Mouse (Mus musculus) neural tube, embryonic 11.5 days (tissue): Measurements from ENCODE around the gene Pate4. TPM values are rescaled to one million over a fixed set of nuclear protein-coding genes. Genes with fewer than 3 reads are reported as not detected.
A peak's percentile ranks its signal among the peaks of the same experiment; 100 is the strongest.
"Not testable (repeated sequence)": the region's sequence is repeated elsewhere in the genome, so short reads cannot be mapped to it uniquely, and the experiment has no call there.

ENCODE experiments used
- ATAC-seq: fragments of 200-750 bp; cut with Nextera tagmentation; 2 replicates; pipeline ENCODE4 v1.8.0; 2017; ENCODE audit warnings: moderate number of reproducible peaks, mild to moderate bottlenecking, moderate TSS enrichment, moderate library complexity; ENCODE audit not compliant: insufficient read depth, low FRiP score, low TSS enrichment
- DNase-seq: peaks from one replicate; pipeline ENCODE4 v3.0.0-alpha.2; 2015; ENCODE audit warnings: low spot score
- H3K27ac ChIP-seq: fragments of 300-500 bp; sonication (generic); 2 replicates; pipeline ENCODE4 v1.5.1; 2014; ENCODE audit warnings: low read depth, mild to moderate bottlenecking, low read length
- H3K27me3 ChIP-seq: fragments of 300-500 bp; sonication (generic); 2 replicates; pipeline ENCODE4 v1.6.1; 2014; ENCODE audit warnings: mild to moderate bottlenecking, low read length, mixed read lengths; ENCODE audit not compliant: control insufficient read depth, insufficient read depth
- H3K36me3 ChIP-seq: fragments of 300-500 bp; sonication (generic); 2 replicates; pipeline ENCODE4 v1.6.1; 2014; ENCODE audit warnings: mild to moderate bottlenecking, low read length, moderate library complexity, mixed read lengths; ENCODE audit not compliant: control insufficient read depth, insufficient read depth
- H3K4me1 ChIP-seq: fragments of 300-500 bp; sonication (generic); 2 replicates; pipeline ENCODE4 v1.6.1; 2014; ENCODE audit warnings: low read length, mixed read lengths; ENCODE audit not compliant: control insufficient read depth, insufficient read depth
- H3K4me2 ChIP-seq: fragments of 300-500 bp; sonication (generic); 2 replicates; pipeline ENCODE4 v1.6.1; 2014; ENCODE audit warnings: low read depth, mild to moderate bottlenecking, moderate library complexity
- H3K4me3 ChIP-seq: fragments of 300-500 bp; sonication (generic); 2 replicates; pipeline ENCODE4 v1.5.1; 2014; ENCODE audit warnings: low read depth, low read length
- H3K9ac ChIP-seq: fragments of 300-500 bp; sonication (generic); 2 replicates; pipeline ENCODE4 v1.6.1; 2014; ENCODE audit warnings: mild to moderate bottlenecking, low read length
- H3K9me3 ChIP-seq: fragments of 300-500 bp; sonication (generic); 2 replicates; pipeline ENCODE4 v1.6.1; 2016; ENCODE audit warnings: low read length; ENCODE audit not compliant: control insufficient read depth
- WGBS: fragments of 180-500 bp; shearing (Covaris S2); extraction: QIAGEN DNeasy Blood & Tissue Kit; methylation state at CpG from one replicate; pipeline ENCODE4 v1.1.7; 2014; 5-methylcytosine and 5-hydroxymethylcytosine counted together
- polyA plus RNA-seq: library from polyadenylated mRNA; unstranded; fragments of >200 nt; fragmentation: Nextera tagmentation; extraction: Ambion mirVana; gene quantifications from 2 replicates; pipeline ENCODE4 v1.2.1, GENCODE M21; 2014

The Pate4 gene
- not detected in 2 replicates for polyA plus RNA-seq

DNA sequence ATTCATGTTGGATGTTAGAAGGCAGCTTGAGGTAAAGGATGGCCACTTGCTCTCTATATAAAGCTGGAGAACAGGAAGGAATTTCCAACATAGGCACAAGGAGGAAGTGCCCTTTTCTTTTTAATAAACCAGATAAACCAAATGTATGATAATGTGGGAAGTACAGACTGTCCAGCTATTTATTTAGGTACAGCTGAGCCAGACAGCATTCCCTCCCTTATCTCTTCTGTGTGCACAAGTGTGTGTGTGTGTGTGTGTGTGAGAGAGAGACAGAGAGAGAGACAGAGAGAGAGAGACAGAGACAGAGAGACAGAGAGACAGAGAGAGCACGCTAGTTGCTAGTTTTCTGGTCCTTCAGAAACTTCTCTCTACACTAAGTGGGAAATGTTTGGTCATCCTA lies at the start of gene Pate4:
Gene Pate4, minus strand, starts transcription at position 101 of the 400 bp plus-strand sequence.
- Histone ChIP-seq H3K9me3 (no peaks in the 10 kb centered on the region), H3K4me3 (no peak within 1 kb of the TSS), H3K27me3 (no peaks in the 10 kb centered on the region), H3K27ac (no peak within 1 kb of the TSS), H3K9ac (no peak within 1 kb of the TSS), H3K36me3 (no peaks in the 10 kb centered on the region), H3K4me2 (no peak within 1 kb of the TSS), H3K4me1 (no peaks in the 10 kb centered on the region)
- no peak for DNase-seq
- 82% methylated on average over 1 of the region's 1 CpGs for WGBS
- no peak for ATAC-seq

DNA sequence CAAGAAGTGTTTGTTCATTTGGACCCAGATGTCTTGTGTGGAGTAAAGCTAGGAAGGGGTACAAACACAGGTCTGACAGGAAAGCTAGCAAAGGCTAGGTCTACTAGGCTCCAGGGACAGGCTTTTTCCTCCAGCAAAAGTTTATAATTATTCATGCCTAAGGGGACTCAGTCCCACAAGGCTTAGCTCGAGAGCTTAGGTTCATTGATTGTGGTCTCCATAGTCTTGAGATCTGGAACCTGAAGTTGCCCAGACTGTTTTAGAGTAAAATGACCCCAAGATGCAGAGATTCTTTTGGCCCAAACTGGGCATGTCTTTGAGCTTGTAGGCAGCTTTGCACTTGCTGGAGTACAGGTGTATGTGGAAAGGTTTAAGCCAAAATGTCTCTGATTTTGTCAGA lies 36.4 kb upstream of the Pate4 start, which contains the start of gene Pate3:
Gene Pate3, minus strand, starts transcription at position 101 of the 400 bp plus-strand sequence.
- no peak within 1 kb of the TSS for H3K4me2 ChIP-seq
- no peaks in the 10 kb centered on the region for H3K27me3 ChIP-seq
- H3K27ac ChIP-seq, result no peak within 1 kb of the TSS
- WGBS, result 73% methylated on average over 1 of the region's 1 CpGs
- no peaks in the 10 kb centered on the region for H3K9me3 ChIP-seq
- ATAC-seq (no peak), DNase-seq (no peak)
- no peaks in the 10 kb centered on the region for H3K4me1 ChIP-seq
- no peaks in the 10 kb centered on the region for H3K36me3 ChIP-seq
- H3K9ac ChIP-seq, result no peak within 1 kb of the TSS
- H3K4me3 ChIP-seq, result no peak within 1 kb of the TSS

DNA sequence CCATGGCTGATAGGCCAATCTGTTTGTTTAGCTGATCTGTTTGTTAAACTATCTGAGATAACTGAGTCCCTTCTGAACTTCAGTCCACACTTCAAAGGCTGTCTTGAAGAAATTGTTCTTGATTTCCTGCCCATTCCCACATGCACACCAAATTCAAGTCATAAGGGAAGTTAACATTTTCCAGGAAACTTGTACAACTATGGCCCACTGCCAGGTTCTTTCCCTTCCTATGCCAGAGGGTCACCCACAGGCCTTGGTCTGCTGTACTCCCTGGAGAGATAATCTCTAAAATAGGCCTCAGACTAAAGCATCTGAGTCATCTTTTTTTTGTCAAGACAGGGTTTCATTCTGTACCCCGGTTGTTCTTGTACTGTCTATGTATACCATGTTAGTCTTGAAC lies 21.2 kb upstream of the Pate4 start:
- no peak for DNase-seq
- Histone ChIP-seq H3K27me3 (no peaks in the 10 kb centered on the region), H3K9ac (no peak overlapping the region), H3K4me2 (no peak overlapping the region), H3K4me1 (no peaks in the 10 kb centered on the region), H3K4me3 (no peak overlapping the region), H3K27ac (no peak overlapping the region), H3K9me3 (no peaks in the 10 kb centered on the region), H3K36me3 (no peaks in the 10 kb centered on the region)
- no peak for ATAC-seq
- 73% methylated on average over 1 of the region's 1 CpGs for WGBS

DNA sequence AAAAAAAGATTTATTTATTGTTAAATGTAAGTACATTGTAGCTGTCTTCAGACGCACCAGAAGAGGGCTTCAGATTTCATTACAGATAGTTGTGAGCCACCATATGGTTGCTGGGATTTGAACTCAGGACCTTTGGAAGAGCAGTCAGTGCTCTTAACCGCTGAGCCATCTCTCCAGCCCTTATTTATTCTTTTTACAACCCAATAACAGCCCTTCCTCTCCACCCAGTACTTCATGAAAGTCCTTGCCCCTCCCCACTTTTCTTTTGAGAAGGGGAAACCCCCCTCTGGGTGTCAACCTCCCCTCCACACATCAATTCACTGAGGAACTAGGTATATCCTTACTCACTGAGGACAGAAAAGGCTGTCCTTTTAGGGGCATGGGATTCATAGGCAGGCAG lies 5.0 kb upstream of the Pate4 start:
- ATAC-seq, H3K27ac ChIP-seq: not testable (repeated sequence)
- WGBS, result 75% methylated on average over 2 of the region's 2 CpGs

DNA sequence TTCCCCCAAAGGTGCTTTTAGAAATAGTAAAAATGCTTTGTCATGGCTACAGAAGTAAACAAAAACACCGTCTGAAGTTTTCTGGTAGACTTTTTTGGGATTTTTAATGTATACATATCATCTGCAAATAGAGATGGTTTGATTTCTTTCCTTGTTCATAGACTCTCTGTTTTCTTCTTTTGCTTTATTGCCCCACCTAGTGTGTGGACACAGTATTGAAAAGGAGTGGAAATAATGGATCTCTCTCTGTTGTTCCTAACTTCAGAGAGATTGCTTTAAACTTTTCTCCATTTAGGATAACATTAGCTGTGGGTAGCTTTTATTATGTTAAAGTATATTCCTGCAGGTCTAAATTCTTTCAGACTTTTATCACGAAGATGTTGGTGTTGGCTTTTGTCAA lies 2.3 kb upstream of the Pate4 start:
- H3K27me3 ChIP-seq, result no peaks in the 10 kb centered on the region
- no peaks in the 10 kb centered on the region for H3K4me1 ChIP-seq
- ATAC-seq, result no peak
- no peak overlapping the region for H3K9ac ChIP-seq
- H3K36me3 ChIP-seq, result no peaks in the 10 kb centered on the region
- no peak overlapping the region for H3K4me3 ChIP-seq
- no peaks in the 10 kb centered on the region for H3K9me3 ChIP-seq
- H3K27ac ChIP-seq, result no peak overlapping the region
- 30% methylated on average over 2 of the region's 2 CpGs for WGBS
- no peak overlapping the region for H3K4me2 ChIP-seq
- DNase-seq, result no peak

More for the DNA sequence above, 5.0 kb upstream of the Pate4 start:
- DNase-seq, H3K4me2 ChIP-seq, H3K9me3 ChIP-seq, H3K4me1 ChIP-seq, H3K36me3 ChIP-seq, H3K9ac ChIP-seq, H3K27me3 ChIP-seq, H3K4me3 ChIP-seq: not testable (repeated sequence)

DNA sequence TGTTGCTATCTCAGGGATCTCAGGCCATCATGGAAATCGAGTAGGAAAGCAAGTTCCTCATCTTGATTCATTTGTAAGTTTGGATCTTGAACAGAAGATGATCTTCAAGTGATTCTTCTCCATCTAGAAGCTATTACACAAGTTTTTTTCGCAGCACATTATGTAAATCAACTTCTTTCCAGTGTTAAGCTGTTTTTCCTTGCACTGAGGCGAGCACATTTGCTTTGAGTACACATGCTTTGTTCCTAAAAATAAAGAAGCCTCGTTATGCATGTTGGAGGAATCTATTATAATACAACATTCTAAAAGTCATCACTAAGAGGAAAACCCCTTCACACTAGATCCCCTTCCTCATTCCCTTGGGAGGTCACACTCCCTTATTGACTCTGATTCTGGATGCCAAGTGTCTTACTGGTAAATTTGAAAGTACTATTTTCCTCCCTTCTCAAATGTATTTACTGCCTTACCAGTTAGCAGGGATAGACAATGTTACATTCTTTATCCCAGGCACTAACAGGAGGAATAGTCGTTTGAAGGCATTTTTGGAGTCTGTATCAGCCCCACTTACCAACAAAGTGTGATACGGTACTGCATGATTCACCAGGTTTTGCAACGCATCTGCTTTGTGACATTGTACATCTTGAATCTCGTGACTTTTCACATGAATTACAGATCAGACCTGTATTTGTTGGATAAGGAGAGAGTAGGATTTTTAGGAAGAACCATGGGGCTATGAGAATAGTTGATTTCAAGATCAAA lies 3.9 kb downstream of the Pate4 start:
- no peaks in the 10 kb centered on the region for H3K4me1 ChIP-seq
- no peaks in the 10 kb centered on the region for H3K27me3 ChIP-seq
- no peak overlapping the region for H3K4me2 ChIP-seq
- H3K27ac ChIP-seq, result no peak overlapping the region
- no peak overlapping the region for H3K9ac ChIP-seq
- no peak overlapping the region for H3K4me3 ChIP-seq
- DNase-seq (no peak), ATAC-seq (no peak)
- no peaks in the 10 kb centered on the region for H3K36me3 ChIP-seq
- 74% methylated on average over 8 of the region's 8 CpGs for WGBS
- no peaks in the 10 kb centered on the region for H3K9me3 ChIP-seq

DNA sequence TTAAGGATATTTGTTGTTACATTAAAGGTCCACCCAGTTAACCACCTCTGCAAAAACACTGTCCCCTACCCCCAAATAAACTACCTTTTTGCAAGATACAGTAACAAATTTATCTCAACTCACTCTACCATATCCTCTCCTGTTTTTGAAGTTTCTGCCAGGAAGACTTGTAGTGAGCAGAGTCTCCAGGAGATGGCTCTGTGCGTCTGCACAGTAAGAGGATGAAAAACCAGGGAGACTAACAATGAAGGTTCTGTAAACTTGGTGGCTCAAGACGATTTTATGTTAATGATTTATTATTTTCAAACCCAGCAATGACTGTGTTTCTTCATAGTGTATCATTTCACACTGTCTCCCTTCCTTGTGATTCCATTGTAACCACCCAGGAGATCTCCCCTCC lies 18.8 kb downstream of the Pate4 start:
- no peaks in the 10 kb centered on the region for H3K27me3 ChIP-seq
- H3K4me2 ChIP-seq, result no peak overlapping the region
- H3K9me3 ChIP-seq, result no peaks in the 10 kb centered on the region
- H3K4me1 ChIP-seq, result no peaks in the 10 kb centered on the region
- no peak overlapping the region for H3K4me3 ChIP-seq
- DNase-seq, result no peak
- 16% methylated on average over 2 of the region's 2 CpGs for WGBS
- H3K9ac ChIP-seq, result no peak overlapping the region
- no peak for ATAC-seq
- no peaks in the 10 kb centered on the region for H3K36me3 ChIP-seq
- H3K27ac ChIP-seq, result no peak overlapping the region

DNA sequence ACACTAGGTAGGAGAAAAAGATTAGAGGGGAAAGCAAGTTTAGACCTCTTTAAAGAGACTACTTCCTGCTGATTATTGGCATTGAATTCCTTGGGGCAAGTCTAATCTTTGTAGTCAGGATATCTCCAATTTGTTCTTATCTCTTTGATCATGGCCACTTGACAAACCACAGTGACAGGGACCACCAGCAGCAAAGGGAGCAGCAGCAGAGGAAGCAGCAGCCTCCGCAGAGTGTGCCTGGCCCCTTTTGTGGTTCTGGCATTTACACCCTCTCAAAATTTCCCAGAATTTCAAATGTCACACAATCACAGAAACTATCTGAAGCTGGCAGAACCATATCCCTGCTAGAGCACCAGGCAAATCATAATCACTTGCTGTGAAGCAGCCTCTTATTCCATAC lies 24.1 kb downstream of the Pate4 start:
- 79% methylated on average over 1 of the region's 1 CpGs for WGBS
- ATAC-seq, result no peak
- H3K4me2 ChIP-seq, result no peak overlapping the region

DNA sequence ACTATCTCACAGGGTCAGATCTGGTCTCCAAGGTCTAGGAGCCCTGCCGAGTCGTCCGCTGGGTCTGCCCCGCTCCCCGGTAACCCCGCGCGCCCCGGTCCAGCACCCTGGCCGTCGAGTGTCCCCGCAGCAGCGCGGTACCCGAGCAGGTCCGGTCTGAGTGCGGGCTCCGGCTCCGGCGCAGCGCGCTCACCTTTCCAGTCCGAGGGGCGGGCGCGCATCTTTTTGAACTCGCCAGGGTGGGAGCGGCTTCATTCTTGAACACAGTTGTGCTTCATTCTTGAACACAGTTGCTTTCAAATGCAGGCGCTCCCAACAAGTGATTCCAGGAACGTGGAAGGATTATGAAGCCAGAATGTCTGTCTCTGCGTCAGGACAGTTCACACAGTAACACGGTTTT lies 37.3 kb downstream of the Pate4 start:
- DNase-seq, result peak; percentile 24
- Histone ChIP-seq H3K9me3 (no peaks in the 10 kb centered on the region), H3K4me1 (no peaks in the 10 kb centered on the region), H3K27me3 (0 out of 2 replicates have a peak, but pooled peaks cover 4% of the 10 kb centered on the region), H3K4me3 (peak overlapping the region; percentile 25; the same call in 1 of the 2 replicates), H3K36me3 (no peaks in the 10 kb centered on the region), H3K9ac (peak overlapping the region; percentile 35; the same call in 1 of the 2 replicates), H3K4me2 (peak overlapping the region; percentile 45), H3K27ac (no peak overlapping the region)
- 1% methylated on average over 32 of the region's 32 CpGs for WGBS
- ATAC-seq, result no peak

More for the DNA sequence above, 24.1 kb downstream of the Pate4 start:
- Histone ChIP-seq H3K4me3 (no peak overlapping the region), H3K27me3 (no peaks in the 10 kb centered on the region), H3K9ac (no peak overlapping the region), H3K4me1 (no peaks in the 10 kb centered on the region), H3K36me3 (no peaks in the 10 kb centered on the region), H3K27ac (no peak overlapping the region), H3K9me3 (no peaks in the 10 kb centered on the region)
- DNase-seq, result no peak
